Mouse (Mus musculus): ENCODE results near the gene Gnb5. TPM values are rescaled to one million over a fixed set of nuclear protein-coding genes. Genes with fewer than 3 reads are reported as not detected.

Gene Gnb5
- 53.2 and 57.5 TPM in 2 replicates for polyA plus RNA-seq (2014; fragmentation: Nextera tagmentation; extraction: Ambion mirVana)

GRCm38 (mm10) chr9:75306126-75306898 lies at the start of gene Gnb5:
Gene Gnb5, plus strand, starts transcription at chr9:75306288.
- Histone ChIP-seq H3K36me3 (ENCODE audit: control insufficient read depth, insufficient read depth, low read length) (no peaks in the 10 kb centered on the region), H3K4me3 (ENCODE audit: low read depth, low read length) (no peak within 1 kb of the TSS), H3K27me3 (replicated peaks; ENCODE audit: control insufficient read depth, insufficient read depth, low read length) (no peaks in the 10 kb centered on the region), H3K9me3 (replicated peaks; ENCODE audit: control insufficient read depth, low read length) (no peaks in the 10 kb centered on the region), H3K9ac (ENCODE audit: low read length) (no peak within 1 kb of the TSS), H3K27ac (ENCODE audit: low read depth, low read length) (no peak within 1 kb of the TSS), H3K4me2 (ENCODE audit: low read length) (no peak within 1 kb of the TSS), H3K4me1 (ENCODE audit: control insufficient read depth, insufficient read depth, low read length) (no peaks in the 10 kb centered on the region)
- ATAC-seq (no peak), DNase-seq (ENCODE audit: low spot score) (no peak)
- WGBS = 76% methylated on average over 11 of the region's 11 CpGs

DNA sequence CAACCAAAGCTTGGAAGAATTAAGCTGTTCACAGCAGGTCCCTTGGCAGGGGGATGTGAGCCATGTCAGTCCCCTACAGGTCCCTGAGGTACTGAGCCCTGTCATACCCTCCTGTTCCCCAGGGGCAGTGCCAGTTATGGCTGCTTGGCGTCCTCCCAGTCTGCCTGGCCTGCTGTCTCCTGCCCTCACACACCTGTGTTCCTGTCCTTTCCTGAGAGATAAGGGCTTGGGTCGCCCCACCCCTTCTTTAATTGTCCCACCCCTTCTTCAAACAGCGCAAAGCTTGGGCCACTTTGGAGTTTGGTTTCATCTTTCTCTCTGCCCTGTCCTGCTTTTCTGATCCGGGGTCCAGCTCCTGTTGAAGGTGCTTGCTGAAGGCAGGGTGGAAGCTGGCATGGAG lies 47.3 kb upstream of the Gnb5 start:
- Histone ChIP-seq H3K9ac (ENCODE audit: low read length) (no peak overlapping the region), H3K4me1 (ENCODE audit: control insufficient read depth, insufficient read depth, low read length) (peaks cover 6% of the 10 kb centered on the region), H3K9me3 (replicated peaks; ENCODE audit: control insufficient read depth, low read length) (no peaks in the 10 kb centered on the region), H3K4me3 (ENCODE audit: low read depth, low read length) (no peak overlapping the region), H3K4me2 (ENCODE audit: low read length) (no peak overlapping the region), H3K36me3 (ENCODE audit: control insufficient read depth, insufficient read depth, low read length) (no peaks in the 10 kb centered on the region), H3K27me3 (replicated peaks; ENCODE audit: control insufficient read depth, insufficient read depth, low read length) (no peaks in the 10 kb centered on the region), H3K27ac (ENCODE audit: low read depth, low read length) (no peak overlapping the region)
- 67% methylated on average over 4 of the region's 4 CpGs for WGBS
- ATAC-seq (no peak), DNase-seq (ENCODE audit: low spot score) (no peak)

DNA sequence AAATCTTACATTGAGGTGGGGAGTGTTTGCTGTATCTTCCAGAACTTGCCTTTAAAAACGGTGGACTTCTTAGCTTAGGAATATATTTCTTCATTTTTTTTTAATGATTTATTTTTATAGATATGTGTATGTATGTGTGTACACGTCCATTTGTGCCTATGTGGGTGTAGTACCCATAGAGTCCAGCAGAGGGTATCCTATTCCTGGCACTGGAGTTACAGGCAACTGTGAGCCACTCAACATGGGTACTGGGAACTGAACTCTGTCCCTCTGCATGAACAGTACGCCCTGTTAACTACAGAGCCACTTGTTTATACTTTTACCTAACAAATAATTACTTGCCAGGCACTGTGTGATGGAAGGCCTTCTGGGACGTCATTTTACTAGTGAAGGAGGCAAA lies 46.4 kb upstream of the Gnb5 start:
- no peaks in the 10 kb centered on the region for H3K9me3 ChIP-seq (replicated peaks; ENCODE audit: control insufficient read depth, low read length)
- ATAC-seq (no peak), DNase-seq (ENCODE audit: low spot score) (no peak)
- 92% methylated on average over 4 of the region's 4 CpGs for WGBS
- no peak overlapping the region for H3K27ac ChIP-seq (ENCODE audit: low read depth, low read length)
- no peaks in the 10 kb centered on the region for H3K4me1 ChIP-seq (ENCODE audit: control insufficient read depth, insufficient read depth, low read length)
- H3K27me3 ChIP-seq (replicated peaks; ENCODE audit: control insufficient read depth, insufficient read depth, low read length) = no peaks in the 10 kb centered on the region
- H3K4me2 ChIP-seq (ENCODE audit: low read length) = no peak overlapping the region
- H3K4me3 ChIP-seq (ENCODE audit: low read depth, low read length) = no peak overlapping the region
- H3K9ac ChIP-seq (ENCODE audit: low read length) = no peak overlapping the region
- H3K36me3 ChIP-seq (ENCODE audit: control insufficient read depth, insufficient read depth, low read length) = no peaks in the 10 kb centered on the region

DNA sequence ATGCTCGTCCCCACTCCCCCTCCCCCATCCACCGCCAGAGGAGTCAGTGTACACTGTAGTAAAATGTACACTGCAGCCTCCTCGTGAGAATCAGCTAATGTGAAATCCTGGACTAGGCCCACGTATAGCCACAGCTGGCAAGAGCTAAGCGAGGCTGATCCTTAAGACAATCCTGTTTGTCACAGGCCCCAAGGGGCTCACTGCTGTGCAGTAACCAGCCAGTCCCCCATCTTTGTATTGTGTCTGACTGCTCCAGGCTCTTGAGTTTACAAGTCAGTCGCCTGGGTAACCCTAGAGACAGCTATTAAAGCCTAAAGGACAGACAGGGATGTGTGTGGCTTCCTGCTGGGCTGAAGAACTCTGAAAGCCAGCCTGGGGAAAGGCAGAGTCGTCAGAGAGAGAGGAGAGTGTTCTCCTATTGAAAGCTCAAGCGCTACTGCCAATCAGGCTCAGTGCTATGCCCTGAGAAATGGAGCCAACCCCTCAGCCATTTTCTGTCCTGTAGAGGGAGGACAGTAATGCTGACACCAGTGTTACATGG lies 44.7 kb upstream of the Gnb5 start:
- no peak overlapping the region for H3K9ac ChIP-seq (ENCODE audit: low read length)
- under 1% methylated on average over 8 of the region's 8 CpGs for WGBS

DNA sequence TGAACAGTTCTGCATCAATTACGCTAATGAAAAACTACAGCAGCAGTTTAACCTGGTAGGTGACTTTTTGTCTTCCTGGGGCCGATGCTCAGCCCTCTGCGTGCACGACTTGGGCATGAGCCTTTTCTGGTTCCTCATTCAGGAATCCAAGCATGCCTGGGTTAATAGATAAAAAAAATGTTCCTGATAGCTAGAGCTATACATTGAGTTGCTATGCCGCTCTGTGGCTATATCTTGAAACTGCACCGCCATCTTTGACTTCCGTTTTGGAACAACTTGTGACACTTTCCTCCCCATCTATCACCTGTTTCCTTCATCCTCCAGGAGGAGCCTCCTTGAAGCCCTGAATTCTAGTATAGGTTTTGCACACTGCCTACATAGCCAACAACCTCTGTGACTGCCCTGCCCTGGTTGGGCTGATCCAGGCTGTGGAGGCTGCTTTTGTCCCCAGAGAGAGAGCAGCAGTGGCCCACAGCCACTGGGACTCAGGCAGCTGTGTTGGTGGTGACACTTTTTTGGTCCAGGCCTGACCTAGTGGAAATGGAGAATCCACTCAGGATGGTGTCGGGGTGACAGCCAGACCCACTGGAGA lies 43.8 kb upstream of the Gnb5 start:
- DNase-seq (ENCODE audit: low spot score) = peak; percentile 37
- H3K4me2 ChIP-seq (ENCODE audit: low read length) = no peak overlapping the region
- H3K4me3 ChIP-seq (ENCODE audit: low read depth, low read length) = no peak overlapping the region
- H3K36me3 ChIP-seq (ENCODE audit: control insufficient read depth, insufficient read depth, low read length) = no peaks in the 10 kb centered on the region
- WGBS = 67% methylated on average over 8 of the region's 8 CpGs
- no peak for ATAC-seq
- H3K9me3 ChIP-seq (replicated peaks; ENCODE audit: control insufficient read depth, low read length) = no peaks in the 10 kb centered on the region
- no peak overlapping the region for H3K27ac ChIP-seq (ENCODE audit: low read depth, low read length)
- no peak overlapping the region for H3K9ac ChIP-seq (ENCODE audit: low read length)
- no peaks in the 10 kb centered on the region for H3K4me1 ChIP-seq (ENCODE audit: control insufficient read depth, insufficient read depth, low read length)
- no peaks in the 10 kb centered on the region for H3K27me3 ChIP-seq (replicated peaks; ENCODE audit: control insufficient read depth, insufficient read depth, low read length)

More for the DNA sequence above, 44.7 kb upstream of the Gnb5 start:
- no peaks in the 10 kb centered on the region for H3K27me3 ChIP-seq (replicated peaks; ENCODE audit: control insufficient read depth, insufficient read depth, low read length)
- H3K4me3 ChIP-seq (ENCODE audit: low read depth, low read length) = no peak overlapping the region
- H3K9me3 ChIP-seq (replicated peaks; ENCODE audit: control insufficient read depth, low read length) = no peaks in the 10 kb centered on the region
- peak overlapping the region; percentile 55 for H3K27ac ChIP-seq (ENCODE audit: low read depth, low read length)
- ATAC-seq = peak; percentile 73
- H3K4me2 ChIP-seq (ENCODE audit: low read length) = no peak overlapping the region
- H3K36me3 ChIP-seq (ENCODE audit: control insufficient read depth, insufficient read depth, low read length) = no peaks in the 10 kb centered on the region
- peak; percentile 36 for DNase-seq (ENCODE audit: low spot score)
- no peaks in the 10 kb centered on the region for H3K4me1 ChIP-seq (ENCODE audit: control insufficient read depth, insufficient read depth, low read length)

- Histone ChIP-seq H3K4me1 (ENCODE audit: control insufficient read depth, insufficient read depth, low read length) (no peaks in the 10 kb centered on the region), H3K27ac (ENCODE audit: low read depth, low read length) (no peak overlapping the region), H3K9ac (ENCODE audit: low read length) (no peak overlapping the region), H3K36me3 (ENCODE audit: control insufficient read depth, insufficient read depth, low read length) (no peaks in the 10 kb centered on the region), H3K4me3 (ENCODE audit: low read depth, low read length) (no peak overlapping the region), H3K9me3 (replicated peaks; ENCODE audit: control insufficient read depth, low read length) (no peaks in the 10 kb centered on the region), H3K27me3 (replicated peaks; ENCODE audit: control insufficient read depth, insufficient read depth, low read length) (no peaks in the 10 kb centered on the region), H3K4me2 (ENCODE audit: low read length) (no peak overlapping the region)
- DNase-seq (ENCODE audit: low spot score) (no peak), ATAC-seq (no peak)
- WGBS = 52% methylated on average over 3 of the region's 3 CpGs
These were observed 41.9 kb upstream of the Gnb5 start for GRCm38 (mm10) chr9:75264008-75264718.

- H3K27me3 ChIP-seq (replicated peaks; ENCODE audit: control insufficient read depth, insufficient read depth, low read length) = no peaks in the 10 kb centered on the region
- H3K27ac ChIP-seq (ENCODE audit: low read depth, low read length) = no peak overlapping the region
- no peak overlapping the region for H3K4me2 ChIP-seq (ENCODE audit: low read length)
- 73% methylated on average over 6 of the region's 6 CpGs for WGBS
- ATAC-seq (no peak), DNase-seq (ENCODE audit: low spot score) (no peak)
- H3K4me1 ChIP-seq (ENCODE audit: control insufficient read depth, insufficient read depth, low read length) = no peaks in the 10 kb centered on the region
- H3K4me3 ChIP-seq (ENCODE audit: low read depth, low read length) = no peak overlapping the region
- no peaks in the 10 kb centered on the region for H3K9me3 ChIP-seq (replicated peaks; ENCODE audit: control insufficient read depth, low read length)
- H3K36me3 ChIP-seq (ENCODE audit: control insufficient read depth, insufficient read depth, low read length) = no peaks in the 10 kb centered on the region
- H3K9ac ChIP-seq (ENCODE audit: low read length) = no peak overlapping the region
These were observed 38.9 kb upstream of the Gnb5 start for GRCm38 (mm10) chr9:75267147-75267546.

DNA sequence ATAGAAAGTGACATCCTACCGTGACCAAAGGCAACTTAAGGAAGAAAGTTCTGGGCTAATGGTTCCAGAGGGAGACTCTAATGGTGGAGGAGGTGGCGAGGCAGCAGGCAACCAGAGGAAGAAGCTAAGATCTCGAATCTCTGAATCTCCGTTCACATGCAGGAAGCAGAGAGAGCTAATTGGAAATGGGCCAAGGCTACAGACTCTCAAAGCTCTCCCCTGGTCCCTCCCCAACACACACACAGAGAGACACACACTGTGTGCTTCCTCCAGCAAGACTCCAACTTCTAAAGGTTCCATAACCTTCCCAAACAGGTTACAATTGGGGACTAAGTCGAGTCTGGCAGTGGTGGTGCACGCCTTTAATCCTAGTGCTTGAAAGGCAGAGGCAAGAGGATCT lies 35.7 kb upstream of the Gnb5 start:
- no peaks in the 10 kb centered on the region for H3K36me3 ChIP-seq (ENCODE audit: control insufficient read depth, insufficient read depth, low read length)
- H3K4me3 ChIP-seq (ENCODE audit: low read depth, low read length) = no peak overlapping the region
- H3K27ac ChIP-seq (ENCODE audit: low read depth, low read length) = no peak overlapping the region
- WGBS = 79% methylated on average over 6 of the region's 6 CpGs
- H3K4me1 ChIP-seq (ENCODE audit: control insufficient read depth, insufficient read depth, low read length) = no peaks in the 10 kb centered on the region
- no peaks in the 10 kb centered on the region for H3K27me3 ChIP-seq (replicated peaks; ENCODE audit: control insufficient read depth, insufficient read depth, low read length)
- no peak for DNase-seq (ENCODE audit: low spot score)
- H3K4me2 ChIP-seq (ENCODE audit: low read length) = no peak overlapping the region
- H3K9me3 ChIP-seq (replicated peaks; ENCODE audit: control insufficient read depth, low read length) = no peaks in the 10 kb centered on the region
- ATAC-seq = no peak
- no peak overlapping the region for H3K9ac ChIP-seq (ENCODE audit: low read length)
